Mouse (Mus musculus) midbrain, embryonic 12.5 days (tissue): ENCODE measurements around the gene Txndc11. TPM values are rescaled to one million over a fixed set of nuclear protein-coding genes. Genes with fewer than 3 reads are reported as not detected.

Source experiments
- ATAC-seq: fragments of 200-750 bp; cut with Nextera tagmentation; 2 replicates; pipeline ENCODE4 v1.8.0; 2017; ENCODE audit warnings: low read depth, moderate TSS enrichment, moderate library complexity; ENCODE audit not compliant: low FRiP score
- H3K27ac ChIP-seq: fragments of 300-500 bp; sonication (generic); replicated peaks from 2 replicates; pipeline ENCODE4 v1.5.1; 2016; ENCODE audit warnings: mild to moderate bottlenecking
- H3K27me3 ChIP-seq: fragments of 300-500 bp; sonication (generic); 2 replicates; pipeline ENCODE4 v1.6.1; 2016; ENCODE audit warnings: mild to moderate bottlenecking
- H3K36me3 ChIP-seq: fragments of 300-500 bp; sonication (generic); 2 replicates; pipeline ENCODE4 v1.6.1; 2016
- H3K4me1 ChIP-seq: fragments of 300-500 bp; sonication (generic); 2 replicates; pipeline ENCODE4 v1.6.1; 2016
- H3K4me2 ChIP-seq: fragments of 300-500 bp; sonication (generic); replicated peaks from 2 replicates; pipeline ENCODE4 v1.6.1; 2016; ENCODE audit warnings: mild to moderate bottlenecking, moderate library complexity
- H3K4me3 ChIP-seq: fragments of 300-500 bp; sonication (generic); 2 replicates; pipeline ENCODE4 v1.5.1; 2016; ENCODE audit warnings: mild to moderate bottlenecking
- H3K9ac ChIP-seq: fragments of 300-500 bp; sonication (generic); replicated peaks from 2 replicates; pipeline ENCODE4 v1.6.1; 2016; ENCODE audit warnings: mild to moderate bottlenecking, moderate library complexity
- H3K9me3 ChIP-seq: fragments of 300-500 bp; sonication (generic); 2 replicates; pipeline ENCODE4 v1.6.1; 2016; ENCODE audit warnings: mild to moderate bottlenecking
- WGBS: fragments of 180-500 bp; shearing (Covaris S2); methylation state at CpG from one replicate; pipeline ENCODE4 v1.1.7; 2016; 5-methylcytosine and 5-hydroxymethylcytosine counted together
- polyA plus RNA-seq: library from polyadenylated mRNA; unstranded; fragments of >200 nt; fragmentation: Nextera tagmentation; extraction: Ambion mirVana; gene quantifications from 2 replicates; pipeline ENCODE4 v1.2.1, GENCODE M21; 2016

Gene Txndc11
- polyA plus RNA-seq, 1 experiment from 2014 or later: 30.5 TPM

GRCm38 (mm10) chr16:11060645-11061044 is 73.8 kb downstream of the Txndc11 start, which contains the start of gene Snn:
Gene Snn (plus strand): TSS chr16:11060945.
- 95% methylated on average over 4 of the region's 4 CpGs for WGBS

GRCm38 (mm10) chr16:11055916-11056315 is 78.5 kb downstream of the Txndc11 start:
- ATAC-seq: no peak
- no peaks in the 10 kb centered on the region for H3K36me3 ChIP-seq
- no peaks in the 10 kb centered on the region for H3K9me3 ChIP-seq
- no peak overlapping the region for H3K9ac ChIP-seq
- no peak overlapping the region for H3K4me3 ChIP-seq
- WGBS: 76% methylated on average over 5 of the region's 5 CpGs
- H3K4me1 ChIP-seq: no peaks in the 10 kb centered on the region
- no peak overlapping the region for H3K4me2 ChIP-seq
- H3K27ac ChIP-seq: no peak overlapping the region
- H3K27me3 ChIP-seq: no peaks in the 10 kb centered on the region

More at GRCm38 (mm10) chr16:11060645-11061044, 73.8 kb downstream of the Txndc11 start, which contains the start of gene Snn:
- no peak within 1 kb of the TSS for H3K4me2 ChIP-seq
- no peak within 1 kb of the TSS for H3K4me3 ChIP-seq
- no peak within 1 kb of the TSS for H3K27ac ChIP-seq
- no peak for ATAC-seq
- no peaks in the 10 kb centered on the region for H3K9me3 ChIP-seq
- H3K27me3 ChIP-seq: no peaks in the 10 kb centered on the region
- H3K36me3 ChIP-seq: no peaks in the 10 kb centered on the region
- no peak within 1 kb of the TSS for H3K9ac ChIP-seq
- H3K4me1 ChIP-seq: peaks cover 24% of the 10 kb centered on the region

- Histone ChIP-seq H3K4me1 (no peaks in the 10 kb centered on the region), H3K27me3 (no peaks in the 10 kb centered on the region), H3K27ac (no peak overlapping the region), H3K9me3 (no peaks in the 10 kb centered on the region), H3K36me3 (no peaks in the 10 kb centered on the region), H3K9ac (no peak overlapping the region), H3K4me2 (no peak overlapping the region), H3K4me3 (no peak overlapping the region)
- 88% methylated on average over 6 of the region's 6 CpGs for WGBS
- ATAC-seq: no peak
These were observed 79.6 kb downstream of the Txndc11 start for GRCm38 (mm10) chr16:11054871-11055270.

GRCm38 (mm10) chr16:11054409-11054808 is 80.0 kb downstream of the Txndc11 start:
- WGBS: 66% methylated on average over 6 of the region's 6 CpGs

GRCm38 (mm10) chr16:11051134-11051533 is 83.3 kb downstream of the Txndc11 start:
- Histone ChIP-seq H3K36me3 (no peaks in the 10 kb centered on the region), H3K27ac (no peak overlapping the region), H3K27me3 (no peaks in the 10 kb centered on the region), H3K4me3 (no peak overlapping the region), H3K4me2 (no peak overlapping the region), H3K9me3 (no peaks in the 10 kb centered on the region), H3K4me1 (no peaks in the 10 kb centered on the region), H3K9ac (no peak overlapping the region)
- WGBS: 91% methylated on average over 11 of the region's 11 CpGs
- ATAC-seq: no peak

More at GRCm38 (mm10) chr16:11054409-11054808, 80.0 kb downstream of the Txndc11 start:
- no peaks in the 10 kb centered on the region for H3K27me3 ChIP-seq
- no peaks in the 10 kb centered on the region for H3K9me3 ChIP-seq
- no peak overlapping the region for H3K4me3 ChIP-seq
- no peaks in the 10 kb centered on the region for H3K4me1 ChIP-seq
- no peak overlapping the region for H3K27ac ChIP-seq
- ATAC-seq: no peak
- no peaks in the 10 kb centered on the region for H3K36me3 ChIP-seq
- no peak overlapping the region for H3K4me2 ChIP-seq
- no peak overlapping the region for H3K9ac ChIP-seq

- Histone ChIP-seq H3K4me3 (no peak overlapping the region), H3K9me3 (no peaks in the 10 kb centered on the region), H3K36me3 (no peaks in the 10 kb centered on the region), H3K4me2 (no peak overlapping the region), H3K4me1 (no peaks in the 10 kb centered on the region), H3K27ac (no peak overlapping the region), H3K9ac (no peak overlapping the region), H3K27me3 (no peaks in the 10 kb centered on the region)
- no peak for ATAC-seq
- 74% methylated on average over 2 of the region's 2 CpGs for WGBS
These were observed 84.2 kb downstream of the Txndc11 start for GRCm38 (mm10) chr16:11050226-11050625.

- Histone ChIP-seq H3K4me1 (no peaks in the 10 kb centered on the region), H3K4me2 (no peak overlapping the region), H3K27me3 (no peaks in the 10 kb centered on the region), H3K9me3 (no peaks in the 10 kb centered on the region), H3K36me3 (no peaks in the 10 kb centered on the region), H3K27ac (no peak overlapping the region), H3K9ac (no peak overlapping the region), H3K4me3 (no peak overlapping the region)
- WGBS: 87% methylated on average over 7 of the region's 7 CpGs
- no peak for ATAC-seq
These were observed 87.3 kb downstream of the Txndc11 start for GRCm38 (mm10) chr16:11047130-11047529.

GRCm38 (mm10) chr16:11046437-11046836 is 88.0 kb downstream of the Txndc11 start:
- Histone ChIP-seq H3K4me2 (no peak overlapping the region), H3K9me3 (no peaks in the 10 kb centered on the region), H3K4me1 (no peaks in the 10 kb centered on the region), H3K36me3 (no peaks in the 10 kb centered on the region), H3K27me3 (no peaks in the 10 kb centered on the region), H3K4me3 (no peak overlapping the region), H3K9ac (no peak overlapping the region), H3K27ac (no peak overlapping the region)
- WGBS: 90% methylated on average over 7 of the region's 7 CpGs
- ATAC-seq: no peak

- no peaks in the 10 kb centered on the region for H3K9me3 ChIP-seq
- H3K9ac ChIP-seq: no peak overlapping the region
- H3K4me1 ChIP-seq: no peaks in the 10 kb centered on the region
- H3K27me3 ChIP-seq: no peaks in the 10 kb centered on the region
- WGBS: 91% methylated on average over 5 of the region's 5 CpGs
- no peak for ATAC-seq
- no peak overlapping the region for H3K4me3 ChIP-seq
- H3K4me2 ChIP-seq: no peak overlapping the region
- H3K36me3 ChIP-seq: no peaks in the 10 kb centered on the region
- H3K27ac ChIP-seq: no peak overlapping the region
These were observed 91.2 kb downstream of the Txndc11 start for GRCm38 (mm10) chr16:11043239-11043638.

- 84% methylated on average over 2 of the region's 2 CpGs for WGBS
- Histone ChIP-seq H3K27me3 (no peaks in the 10 kb centered on the region), H3K4me3 (no peak overlapping the region), H3K9ac (no peak overlapping the region), H3K4me2 (no peak overlapping the region), H3K4me1 (no peaks in the 10 kb centered on the region), H3K36me3 (no peaks in the 10 kb centered on the region), H3K9me3 (no peaks in the 10 kb centered on the region), H3K27ac (no peak overlapping the region)
- no peak for ATAC-seq
These were observed 93.8 kb downstream of the Txndc11 start for GRCm38 (mm10) chr16:11040603-11041002.

GRCm38 (mm10) chr16:11035790-11036431 is 98.5 kb downstream of the Txndc11 start:
- Histone ChIP-seq H3K4me1 (no peaks in the 10 kb centered on the region), H3K27ac (no peak overlapping the region), H3K4me2 (no peak overlapping the region), H3K27me3 (no peaks in the 10 kb centered on the region), H3K9ac (no peak overlapping the region), H3K4me3 (no peak overlapping the region), H3K9me3 (no peaks in the 10 kb centered on the region), H3K36me3 (no peaks in the 10 kb centered on the region)
- ATAC-seq: peak; percentile 66
- 24% methylated on average over 15 of the region's 15 CpGs for WGBS

GRCm38 (mm10) chr16:11035273-11035672 is 99.2 kb downstream of the Txndc11 start:
- Histone ChIP-seq H3K9ac (no peak overlapping the region), H3K27me3 (no peaks in the 10 kb centered on the region), H3K4me3 (no peak overlapping the region), H3K4me2 (no peak overlapping the region), H3K4me1 (no peaks in the 10 kb centered on the region), H3K36me3 (no peaks in the 10 kb centered on the region), H3K27ac (no peak overlapping the region), H3K9me3 (no peaks in the 10 kb centered on the region)
- 87% methylated on average over 9 of the region's 9 CpGs for WGBS
- no peak for ATAC-seq
